Mouse (Mus musculus): Measurements from ENCODE around the gene Slc9a1. TPM values are rescaled to one million over a fixed set of nuclear protein-coding genes. Genes with fewer than 3 reads are reported as not detected.

Gene Slc9a1
- polyA plus RNA-seq, 1 experiment = 39.4 TPM

DNA sequence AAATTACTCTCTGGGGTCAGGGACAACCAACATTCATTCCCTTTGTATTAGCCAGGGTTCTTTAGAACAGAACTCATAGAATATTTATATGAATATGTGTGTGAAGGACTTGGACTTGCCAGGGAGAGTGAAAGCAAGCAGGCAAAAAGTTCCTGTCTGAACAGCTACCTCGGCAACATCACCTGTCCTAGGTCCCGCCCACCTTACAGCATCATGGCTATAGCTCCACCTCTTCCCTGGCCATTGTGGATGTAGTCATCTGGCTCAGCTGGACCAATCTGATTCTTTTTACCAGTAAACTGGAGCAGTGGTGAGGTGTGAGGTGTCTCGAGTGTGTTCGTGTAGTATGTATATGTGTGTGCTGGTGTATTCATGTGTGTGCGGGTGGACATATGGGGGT lies 76.2 kb downstream of the Slc9a1 start:
- H3K27me3 ChIP-seq (ENCODE audit: control insufficient read depth, insufficient read depth, low read length) = no peaks in the 10 kb centered on the region
- no peak overlapping the region for H3K4me3 ChIP-seq (ENCODE audit: extremely low read depth, insufficient read depth, insufficient read length)
- 87% methylated on average over 5 of the region's 5 CpGs for WGBS

DNA sequence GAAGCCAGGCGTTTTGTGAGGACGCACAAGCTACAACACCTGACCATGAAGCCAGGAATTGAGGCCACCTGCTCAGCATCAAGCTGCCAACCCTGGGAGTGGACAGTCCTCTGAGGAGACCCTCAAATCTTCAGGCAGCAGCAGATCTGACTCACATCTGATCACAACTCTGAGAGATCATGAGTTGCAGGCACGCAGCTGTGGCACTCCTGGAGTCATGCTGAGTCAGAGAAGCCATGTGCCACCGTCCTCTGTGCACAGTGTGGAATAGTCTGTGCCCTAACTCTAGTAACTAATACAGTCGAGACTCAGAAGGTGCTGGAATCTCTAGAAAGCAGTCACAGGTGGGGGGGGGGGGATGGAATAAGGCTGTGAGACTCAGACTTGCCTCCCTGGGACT lies 77.9 kb downstream of the Slc9a1 start:
- DNase-seq (ENCODE audit: low read depth in 1 of 2, low spot score in 2 of 2) = no peak
- WGBS = 67% methylated on average over 5 of the region's 5 CpGs
- H3K4me1 ChIP-seq (ENCODE audit: control insufficient read depth, insufficient read depth, insufficient read length) = no peaks in the 10 kb centered on the region; the same call in 1 of the 2 replicates
- no peak overlapping the region for H3K4me3 ChIP-seq (ENCODE audit: extremely low read depth, insufficient read depth, insufficient read length)
- H3K36me3 ChIP-seq (ENCODE audit: control insufficient read depth, insufficient read depth, low read length) = no peaks in the 10 kb centered on the region
- TF ChIP-seq CTCF (IDR thresholded peaks at IDR 0.05; ENCODE audit: extremely low read depth, insufficient read depth, insufficient read length, insufficient replicate concordance) = no peak
- no peak for TF ChIP-seq POLR2A (IDR thresholded peaks at IDR 0.05; ENCODE audit: low read depth, low read length)
- no peaks in the 10 kb centered on the region for H3K27me3 ChIP-seq (ENCODE audit: control insufficient read depth, insufficient read depth, low read length)
- no peak overlapping the region for H3K27ac ChIP-seq (ENCODE audit: insufficient read depth, low read length)

More for the DNA sequence above, 76.2 kb downstream of the Slc9a1 start:
- Histone ChIP-seq H3K36me3 (ENCODE audit: control insufficient read depth, insufficient read depth, low read length) (no peaks in the 10 kb centered on the region), H3K4me1 (ENCODE audit: control insufficient read depth, insufficient read depth, insufficient read length) (peaks cover 3% of the 10 kb centered on the region; the same call in 1 of the 2 replicates), H3K27ac (ENCODE audit: insufficient read depth, low read length) (no peak overlapping the region)
- no peak for DNase-seq (ENCODE audit: low read depth in 1 of 2, low spot score in 2 of 2)
- TF ChIP-seq POLR2A (IDR thresholded peaks at IDR 0.05; ENCODE audit: low read depth, low read length) = no peak
- no peak for TF ChIP-seq CTCF (IDR thresholded peaks at IDR 0.05; ENCODE audit: extremely low read depth, insufficient read depth, insufficient read length, insufficient replicate concordance)

DNA sequence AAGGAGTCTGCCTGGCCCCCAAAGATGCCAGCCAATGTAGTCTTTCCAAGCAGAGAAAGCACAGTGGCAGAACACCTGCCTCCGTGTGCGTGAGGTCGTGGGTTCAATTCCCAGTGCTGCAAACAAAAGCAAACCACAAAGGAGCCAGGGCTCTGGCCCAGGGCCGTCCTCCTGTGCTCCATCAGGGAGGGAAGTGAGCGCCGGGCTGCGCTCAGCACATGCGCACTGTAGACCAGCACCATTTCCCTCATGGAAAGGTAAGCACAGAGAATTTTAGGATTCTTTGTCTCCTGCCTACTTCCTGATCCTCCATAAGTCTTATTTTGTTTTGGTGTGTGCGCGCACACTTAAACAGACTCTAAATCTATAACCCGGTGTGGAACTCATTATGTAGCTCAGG lies 78.5 kb downstream of the Slc9a1 start:
- DNase-seq (ENCODE audit: low read depth in 1 of 2, low spot score in 2 of 2) = no peak
- 76% methylated on average over 11 of the region's 11 CpGs for WGBS
- Histone ChIP-seq H3K36me3 (ENCODE audit: control insufficient read depth, insufficient read depth, low read length) (no peaks in the 10 kb centered on the region), H3K27ac (ENCODE audit: insufficient read depth, low read length) (no peak overlapping the region), H3K27me3 (ENCODE audit: control insufficient read depth, insufficient read depth, low read length) (no peaks in the 10 kb centered on the region), H3K4me3 (ENCODE audit: extremely low read depth, insufficient read depth, insufficient read length) (no peak overlapping the region), H3K4me1 (ENCODE audit: control insufficient read depth, insufficient read depth, insufficient read length) (no peaks in the 10 kb centered on the region; the same call in 1 of the 2 replicates)
- TF ChIP-seq CTCF (IDR thresholded peaks at IDR 0.05; ENCODE audit: extremely low read depth, insufficient read depth, insufficient read length, insufficient replicate concordance) (no peak), POLR2A (IDR thresholded peaks at IDR 0.05; ENCODE audit: low read depth, low read length) (no peak)

DNA sequence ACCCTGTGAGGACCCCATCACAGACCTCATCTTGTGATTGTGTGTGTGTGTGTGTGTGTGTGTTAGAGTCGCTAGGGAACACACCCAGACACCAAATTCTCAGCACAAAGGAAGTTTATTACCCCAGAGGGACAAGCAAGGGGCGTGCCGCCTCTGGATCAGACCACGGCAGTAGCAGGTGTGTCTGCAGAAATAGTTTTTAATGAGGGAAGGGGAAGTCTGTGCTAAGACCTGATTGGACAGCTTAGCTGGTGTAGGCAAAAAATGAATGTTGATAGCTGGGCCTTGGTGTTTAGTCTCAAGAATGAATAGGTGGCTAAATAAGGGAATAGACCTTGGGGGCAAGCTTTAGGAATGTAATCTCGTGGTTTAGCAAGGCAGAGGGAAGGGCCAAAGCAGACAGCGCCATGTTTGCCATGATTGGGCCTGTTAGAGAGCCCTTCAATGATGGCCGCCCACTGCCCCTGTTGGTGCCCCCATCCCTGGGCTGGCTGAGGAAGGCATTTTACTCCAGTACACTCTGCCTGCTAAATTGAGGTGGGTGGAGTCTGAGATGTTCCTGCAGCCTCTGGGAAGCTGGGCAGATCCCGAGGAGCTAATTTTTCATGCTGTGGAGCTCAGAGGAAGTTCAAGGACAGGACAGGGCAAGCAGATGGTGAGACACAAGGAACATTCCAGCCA lies 79.3 kb downstream of the Slc9a1 start:
- no peaks in the 10 kb centered on the region; the same call in 1 of the 2 replicates for H3K4me1 ChIP-seq (ENCODE audit: control insufficient read depth, insufficient read depth, insufficient read length)
- WGBS = 47% methylated on average over 8 of the region's 8 CpGs
- no peaks in the 10 kb centered on the region for H3K36me3 ChIP-seq (ENCODE audit: control insufficient read depth, insufficient read depth, low read length)
- no peak overlapping the region for H3K27ac ChIP-seq (ENCODE audit: insufficient read depth, low read length)
- DNase-seq (ENCODE audit: low read depth in 1 of 2, low spot score in 2 of 2) = no peak
- TF ChIP-seq CTCF (IDR thresholded peaks at IDR 0.05; ENCODE audit: extremely low read depth, insufficient read depth, insufficient read length, insufficient replicate concordance) (no peak), POLR2A (IDR thresholded peaks at IDR 0.05; ENCODE audit: low read depth, low read length) (no peak)
- H3K4me3 ChIP-seq (ENCODE audit: extremely low read depth, insufficient read depth, insufficient read length) = no peak overlapping the region
- H3K27me3 ChIP-seq (ENCODE audit: control insufficient read depth, insufficient read depth, low read length) = no peaks in the 10 kb centered on the region

GRCm38 (mm10) chr4:133449726-133450125 lies 80.2 kb downstream of the Slc9a1 start:
- H3K36me3 ChIP-seq (ENCODE audit: control insufficient read depth, insufficient read depth, low read length) = no peaks in the 10 kb centered on the region
- no peaks in the 10 kb centered on the region; the same call in 1 of the 2 replicates for H3K4me1 ChIP-seq (ENCODE audit: control insufficient read depth, insufficient read depth, insufficient read length)
- no peaks in the 10 kb centered on the region for H3K27me3 ChIP-seq (ENCODE audit: control insufficient read depth, insufficient read depth, low read length)
- no peak overlapping the region for H3K4me3 ChIP-seq (ENCODE audit: extremely low read depth, insufficient read depth, insufficient read length)
- TF ChIP-seq POLR2A (IDR thresholded peaks at IDR 0.05; ENCODE audit: low read depth, low read length) (no peak), CTCF (IDR thresholded peaks at IDR 0.05; ENCODE audit: extremely low read depth, insufficient read depth, insufficient read length, insufficient replicate concordance) (peak; percentile 86; the same call in 1 of the 2 replicates)
- DNase-seq (ENCODE audit: low read depth in 1 of 2, low spot score in 2 of 2) = peak; percentile 23 to 40
- WGBS = 23% methylated on average over 13 of the region's 13 CpGs
- no peak overlapping the region for H3K27ac ChIP-seq (ENCODE audit: insufficient read depth, low read length)

GRCm38 (mm10) chr4:133451536-133451935 lies 82.0 kb downstream of the Slc9a1 start:
- Histone ChIP-seq H3K27ac (ENCODE audit: insufficient read depth, low read length) (no peak overlapping the region), H3K27me3 (ENCODE audit: control insufficient read depth, insufficient read depth, low read length) (no peaks in the 10 kb centered on the region), H3K4me3 (ENCODE audit: extremely low read depth, insufficient read depth, insufficient read length) (no peak overlapping the region), H3K36me3 (ENCODE audit: control insufficient read depth, insufficient read depth, low read length) (no peaks in the 10 kb centered on the region), H3K4me1 (ENCODE audit: control insufficient read depth, insufficient read depth, insufficient read length) (no peaks in the 10 kb centered on the region; the same call in 1 of the 2 replicates)
- DNase-seq (ENCODE audit: low read depth in 1 of 2, low spot score in 2 of 2) = peak; percentile 47 to 79
- 6% methylated on average over 10 of the region's 10 CpGs for WGBS
- TF ChIP-seq CTCF (IDR thresholded peaks at IDR 0.05; ENCODE audit: extremely low read depth, insufficient read depth, insufficient read length, insufficient replicate concordance) = peak; percentile 87; the same call in 1 of the 2 replicates
- no peak for TF ChIP-seq POLR2A (IDR thresholded peaks at IDR 0.05; ENCODE audit: low read depth, low read length)

DNA sequence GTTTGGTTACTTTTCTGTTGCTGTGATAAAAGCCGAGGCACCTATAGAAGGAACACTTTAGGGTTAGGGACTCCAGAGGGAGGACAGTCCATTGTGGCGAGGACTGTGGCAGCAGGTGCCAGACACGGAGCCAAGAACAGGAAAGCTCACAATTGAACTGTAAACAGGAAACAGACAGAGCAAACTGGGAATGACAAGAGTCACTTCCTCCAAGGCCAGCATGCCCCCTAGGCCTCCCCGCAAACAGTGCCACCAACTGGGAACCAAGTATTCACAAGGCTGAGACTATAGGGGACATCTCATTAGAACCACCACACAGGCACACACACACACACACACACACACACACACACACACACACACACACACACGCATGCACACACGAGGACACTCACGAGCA lies 82.9 kb downstream of the Slc9a1 start:
- H3K27ac ChIP-seq (ENCODE audit: insufficient read depth, low read length) = no peak overlapping the region
- H3K4me1 ChIP-seq (ENCODE audit: control insufficient read depth, insufficient read depth, insufficient read length) = no peaks in the 10 kb centered on the region; the same call in 1 of the 2 replicates
- no peaks in the 10 kb centered on the region for H3K27me3 ChIP-seq (ENCODE audit: control insufficient read depth, insufficient read depth, low read length)
- DNase-seq (ENCODE audit: low read depth in 1 of 2, low spot score in 2 of 2) = no peak
- WGBS = 78% methylated on average over 7 of the region's 7 CpGs
- H3K4me3 ChIP-seq (ENCODE audit: extremely low read depth, insufficient read depth, insufficient read length) = no peak overlapping the region
- H3K36me3 ChIP-seq (ENCODE audit: control insufficient read depth, insufficient read depth, low read length) = no peaks in the 10 kb centered on the region
- no peak for TF ChIP-seq CTCF (IDR thresholded peaks at IDR 0.05; ENCODE audit: extremely low read depth, insufficient read depth, insufficient read length, insufficient replicate concordance)

Measured in spleen, adult 2 months (tissue).